32 mouse cellular contexts compared by ENCODE assay signal in the genomic region with DNA sequence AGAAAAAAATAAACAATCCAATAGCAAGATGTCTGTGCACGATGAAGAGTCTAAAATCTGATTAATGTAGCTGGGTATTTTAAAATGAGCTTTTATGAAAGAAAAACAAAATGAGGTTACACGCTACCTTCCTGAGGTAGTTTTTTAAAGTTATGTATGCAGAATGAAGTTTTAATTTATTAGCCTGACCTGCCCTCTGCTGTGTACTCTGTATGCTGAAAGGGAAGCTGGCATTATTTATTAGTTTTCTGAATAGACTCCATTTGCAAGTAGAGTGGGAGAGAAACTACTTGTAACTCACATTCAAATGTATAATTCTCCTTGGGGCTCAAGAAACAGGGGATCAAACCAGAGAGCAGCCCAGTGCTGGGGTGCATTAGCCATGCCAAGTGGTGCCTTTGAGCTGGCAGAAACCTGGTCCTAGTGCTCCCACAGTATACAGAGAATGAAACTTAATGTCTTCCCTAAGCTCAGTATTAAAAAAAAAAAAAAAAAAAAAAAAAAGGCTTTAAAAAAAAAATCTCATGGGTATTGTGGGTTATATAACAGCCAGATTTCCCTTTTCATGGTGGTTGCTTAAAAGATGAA.
DNase-seq lines count a peak whose midpoint lies in the region; ATAC-seq and TF ChIP-seq lines count a peak whose summit lies in the region.
"Had no signal": no experiment of that assay in that cellular context is flagged by ENCODE, and none has a peak within 500 bp of the region (broad histone marks: within the 10 kb centered on the region; RNA-seq: fewer than 3 reads in every experiment).

No protein-coding gene starts in this region.

- H3K4me2 ChIP-seq in forebrain, postnatal 0 days (ENCODE audit: low read depth) = no peak overlapping the region
- H3K4me2 ChIP-seq in forebrain, embryonic 14.5 days (ENCODE audit: low read length) = no peak overlapping the region
- no peak overlapping the region for H3K4me2 ChIP-seq in midbrain, postnatal 0 days (ENCODE audit: low read depth, low read length, poor library complexity, severe bottlenecking)
- H3K4me2 ChIP-seq in midbrain, embryonic 13.5 days (replicated peaks) = no peak overlapping the region
- H3K4me2 ChIP-seq: embryonic facial prominence, embryonic 13.5 days; forebrain, embryonic 12.5 days; heart, embryonic 12.5 days; heart, embryonic 15.5 days; hindbrain, embryonic 15.5 days had no signal

- DNase-seq in forebrain, postnatal 0 days = no peak
- DNase-seq in forebrain, embryonic 14.5 days (ENCODE audit: low spot score) = no peak
- no peak for DNase-seq in layer of hippocampus, adult 2 months (ENCODE audit: low spot score in 2 of 2)
- DNase-seq in layer of hippocampus, postnatal 25 days (ENCODE audit: extremely low spot score in 1 of 2, low spot score in 1 of 2) = no peak
- DNase-seq in midbrain, postnatal 0 days (ENCODE audit: low spot score) = no peak
- peak; percentile 4 for DNase-seq in mesoderm, embryonic 11.5 days (ENCODE audit: low read depth, low spot score)
- no peak for DNase-seq in heart, adult 11 months
- DNase-seq: adrenal gland, postnatal 10 days; adrenal gland, postnatal 36 days; cerebellum, adult 11 months; cerebellum, adult 2 months; cerebellum, adult 9-11 months; cerebellum, postnatal 25 days; embryo, embryonic 11 days; gastrocnemius, adult 2 months; gastrocnemius, postnatal 14 days; heart, adult 18-20 months; heart, postnatal 10 days; heart, postnatal 36 days had no signal

- H3K4me3 ChIP-seq in forebrain, postnatal 0 days (ENCODE audit: low read depth, low read length) = no peak overlapping the region
- no peak overlapping the region for H3K4me3 ChIP-seq in forebrain, embryonic 14.5 days (ENCODE audit: low read depth, low read length)
- H3K4me3 ChIP-seq in layer of hippocampus, adult 2 months = no peak overlapping the region
- no peak overlapping the region for H3K4me3 ChIP-seq in midbrain, postnatal 0 days (ENCODE audit: low read depth, low read length)
- H3K4me3 ChIP-seq in midbrain, embryonic 13.5 days (replicated peaks) = no peak overlapping the region
- H3K4me3 ChIP-seq: embryonic facial prominence, embryonic 10.5 days; embryonic facial prominence, embryonic 13.5 days; erythroblast, embryonic 14.5 days; forebrain, embryonic 12.5 days; gastrocnemius, adult 2 months; heart, embryonic 12.5 days; heart, embryonic 15.5 days; hindbrain, embryonic 10.5 days; hindbrain, embryonic 15.5 days had no signal

- H3K27ac ChIP-seq in forebrain, postnatal 0 days (ENCODE audit: low read depth, low read length) = no peak overlapping the region
- no peak overlapping the region for H3K27ac ChIP-seq in forebrain, embryonic 14.5 days (ENCODE audit: low read depth, low read length)
- H3K27ac ChIP-seq in layer of hippocampus, adult 2 months = no peak overlapping the region
- H3K27ac ChIP-seq in midbrain, postnatal 0 days (ENCODE audit: low read depth, low read length) = no peak overlapping the region
- H3K27ac ChIP-seq in midbrain, embryonic 13.5 days = no peak overlapping the region
- H3K27ac ChIP-seq: embryonic facial prominence, embryonic 10.5 days; embryonic facial prominence, embryonic 13.5 days; forebrain, embryonic 12.5 days; gastrocnemius, adult 2 months; heart, embryonic 15.5 days; hindbrain, embryonic 10.5 days; hindbrain, embryonic 15.5 days had no signal

- no peaks in the 10 kb centered on the region for H3K9me3 ChIP-seq in forebrain, postnatal 0 days (ENCODE audit: low read length)
- H3K9me3 ChIP-seq in forebrain, embryonic 14.5 days (replicated peaks; ENCODE audit: control insufficient read depth, low read length) = no peaks in the 10 kb centered on the region
- no peaks in the 10 kb centered on the region for H3K9me3 ChIP-seq in midbrain, postnatal 0 days (ENCODE audit: low read length)
- H3K9me3 ChIP-seq in midbrain, embryonic 13.5 days = no peaks in the 10 kb centered on the region
- H3K9me3 ChIP-seq: embryonic facial prominence, embryonic 10.5 days; embryonic facial prominence, embryonic 13.5 days; forebrain, embryonic 12.5 days; heart, embryonic 12.5 days; heart, embryonic 15.5 days; hindbrain, embryonic 10.5 days; hindbrain, embryonic 15.5 days had no signal

- WGBS in forebrain, postnatal 0 days = 68% methylated on average over 2 of the region's 2 CpGs
- 81% methylated on average over 2 of the region's 2 CpGs for WGBS in forebrain, embryonic 14.5 days
- 62% methylated on average over 2 of the region's 2 CpGs for WGBS in midbrain, postnatal 0 days
- 86% methylated on average over 2 of the region's 2 CpGs for WGBS in midbrain, embryonic 13.5 days

- H3K36me3 ChIP-seq in forebrain, postnatal 0 days (ENCODE audit: insufficient read depth) = no peaks in the 10 kb centered on the region
- H3K36me3 ChIP-seq in forebrain, embryonic 14.5 days (ENCODE audit: control insufficient read depth, insufficient read depth, low read length) = no peaks in the 10 kb centered on the region
- H3K36me3 ChIP-seq in midbrain, postnatal 0 days (ENCODE audit: insufficient read depth, low read length) = no peaks in the 10 kb centered on the region
- H3K36me3 ChIP-seq in midbrain, embryonic 13.5 days = no peaks in the 10 kb centered on the region
- H3K36me3 ChIP-seq: embryonic facial prominence, embryonic 10.5 days; embryonic facial prominence, embryonic 13.5 days; forebrain, embryonic 12.5 days; G1E; heart, embryonic 12.5 days; heart, embryonic 15.5 days; hindbrain, embryonic 10.5 days; hindbrain, embryonic 15.5 days had no signal

- TF ChIP-seq CTCF in forebrain, postnatal 0 days (IDR thresholded peaks at IDR 0.05; ENCODE audit: low read depth) = 0 out of 2 replicates have a peak, but pooled peaks have one; percentile 9
- TF ChIP-seq CTCF in layer of hippocampus, adult 2 months (conservative IDR thresholded peaks at IDR 0.05) = peak; percentile 54
- peak; percentile 52 for TF ChIP-seq CTCF in midbrain, postnatal 0 days (IDR thresholded peaks at IDR 0.05)

- no peaks in the 10 kb centered on the region for H3K27me3 ChIP-seq in forebrain, postnatal 0 days (ENCODE audit: insufficient read depth, low read length)
- H3K27me3 ChIP-seq in forebrain, embryonic 14.5 days (replicated peaks; ENCODE audit: control insufficient read depth, insufficient read depth, low read length) = no peaks in the 10 kb centered on the region
- H3K27me3 ChIP-seq in midbrain, postnatal 0 days (ENCODE audit: insufficient read depth, low read length) = no peaks in the 10 kb centered on the region
- 0 out of 2 replicates have a peak, but pooled peaks cover 14% of the 10 kb centered on the region for H3K27me3 ChIP-seq in midbrain, embryonic 13.5 days
- H3K27me3 ChIP-seq: forebrain, embryonic 12.5 days; heart, embryonic 12.5 days; heart, embryonic 15.5 days; hindbrain, embryonic 15.5 days; Patski had no signal

- H3K4me1 ChIP-seq in forebrain, postnatal 0 days (ENCODE audit: insufficient read depth) = no peaks in the 10 kb centered on the region
- H3K4me1 ChIP-seq in forebrain, embryonic 14.5 days (ENCODE audit: control insufficient read depth, insufficient read depth, low read length) = no peaks in the 10 kb centered on the region
- H3K4me1 ChIP-seq in midbrain, postnatal 0 days (ENCODE audit: insufficient read depth, low read length) = no peaks in the 10 kb centered on the region
- H3K4me1 ChIP-seq in midbrain, embryonic 13.5 days (replicated peaks) = peaks cover 7% of the 10 kb centered on the region; the same call in 1 of the 2 replicates
- H3K4me1 ChIP-seq: embryonic facial prominence, embryonic 10.5 days; embryonic facial prominence, embryonic 13.5 days; forebrain, embryonic 12.5 days; heart, embryonic 12.5 days; heart, embryonic 15.5 days; hindbrain, embryonic 15.5 days had no signal

- no peak for ATAC-seq in forebrain, postnatal 0 days
- no peak for ATAC-seq in forebrain, embryonic 14.5 days
- no peak for ATAC-seq in midbrain, postnatal 0 days (ENCODE audit: low FRiP score)
- ATAC-seq in midbrain, embryonic 13.5 days = no peak
- ATAC-seq: forebrain, embryonic 16.5 days; inflammation-experienced regulatory T-cells, adult 6 months; Patski had no signal

- H3K9ac ChIP-seq in forebrain, postnatal 0 days = no peak overlapping the region
- H3K9ac ChIP-seq in forebrain, embryonic 14.5 days (ENCODE audit: low read length) = no peak overlapping the region
- H3K9ac ChIP-seq in midbrain, postnatal 0 days (replicated peaks; ENCODE audit: low read length, poor library complexity, severe bottlenecking) = no peak overlapping the region
- no peak overlapping the region for H3K9ac ChIP-seq in midbrain, embryonic 13.5 days (replicated peaks)
- H3K9ac ChIP-seq: embryonic facial prominence, embryonic 13.5 days; forebrain, embryonic 12.5 days; heart, embryonic 12.5 days; heart, embryonic 15.5 days; hindbrain, embryonic 15.5 days had no signal
